Mouse (Mus musculus) liver, postnatal 0 days (tissue): ENCODE results near the gene Lef1. TPM values are rescaled to one million over a fixed set of nuclear protein-coding genes. Genes with fewer than 3 reads are reported as not detected.

ENCODE experiments used
- ATAC-seq: fragments of 200-750 bp; cut with Nextera tagmentation; 2 replicates; pipeline ENCODE4 v1.8.0; 2017; ENCODE audit warnings: mild to moderate bottlenecking, moderate library complexity
- DNase-seq: peaks from one replicate; pipeline ENCODE4 v3.0.0-alpha.2; 2016
- H3K27ac ChIP-seq: fragments of 300-500 bp; sonication (generic); 2 replicates; pipeline ENCODE4 v1.5.1; 2014; ENCODE audit warnings: antibody characterized with exemption, moderate library complexity, mild to moderate bottlenecking, low read depth
- H3K27me3 ChIP-seq: fragments of 300-500 bp; sonication (generic); 2 replicates; pipeline ENCODE4 v1.6.1; 2014; ENCODE audit warnings: low read length, control low read depth, mixed read lengths; ENCODE audit not compliant: insufficient read depth
- H3K36me3 ChIP-seq: fragments of 300-500 bp; sonication (generic); replicated peaks from 2 replicates; pipeline ENCODE4 v1.6.1; 2014; ENCODE audit warnings: mild to moderate bottlenecking, control low read depth, low read length, moderate library complexity, mixed read lengths; ENCODE audit not compliant: insufficient read depth
- H3K4me1 ChIP-seq: fragments of 300-500 bp; sonication (generic); 2 replicates; pipeline ENCODE4 v1.6.1; 2014; ENCODE audit warnings: antibody characterized with exemption, mild to moderate bottlenecking, control low read depth; ENCODE audit not compliant: insufficient read depth
- H3K4me2 ChIP-seq: fragments of 300-500 bp; sonication (generic); 2 replicates; pipeline ENCODE4 v1.6.1; 2014; ENCODE audit warnings: low read depth, mild to moderate bottlenecking, low read length, moderate library complexity, mixed read lengths
- H3K4me3 ChIP-seq: fragments of 300-500 bp; sonication (generic); 2 replicates; pipeline ENCODE4 v1.5.1; 2014; ENCODE audit warnings: low read depth, low read length
- H3K9ac ChIP-seq: fragments of 300-500 bp; sonication (generic); replicated peaks from 2 replicates; pipeline ENCODE4 v1.6.1; 2014; ENCODE audit warnings: mild to moderate bottlenecking, moderate library complexity
- H3K9me3 ChIP-seq: fragments of 300-500 bp; sonication (generic); 2 replicates; pipeline ENCODE4 v1.6.1; 2016; ENCODE audit warnings: mild to moderate bottlenecking, control low read depth, low read length, mixed read lengths
- CTCF ChIP-seq: sonication (generic); IDR thresholded peaks from 2 replicates; pipeline ENCODE4 v1.5.1; 2016; ENCODE audit warnings: antibody characterized with exemption, low read depth
- EP300 ChIP-seq: IDR thresholded peaks from 2 replicates; pipeline ENCODE4 v1.6.1; 2016; ENCODE audit warnings: antibody characterized with exemption, low read depth, mild to moderate bottlenecking
- WGBS: fragments of 180-500 bp; shearing (Covaris S2); extraction: QIAGEN DNeasy Blood & Tissue Kit; methylation state at CpG from one replicate; pipeline ENCODE4 v1.1.7; 2014; ENCODE audit not compliant: insufficient replicate concordance; 5-methylcytosine and 5-hydroxymethylcytosine counted together
- polyA plus RNA-seq: library from polyadenylated mRNA; unstranded; fragments of >200 nt; fragmentation: Nextera tagmentation; extraction: Ambion mirVana; gene quantifications from 2 replicates; pipeline ENCODE4 v1.2.1, GENCODE M21; 2015

The Lef1 gene
- polyA plus RNA-seq, 1 experiment from 2014 or later: 2.2 TPM

DNA sequence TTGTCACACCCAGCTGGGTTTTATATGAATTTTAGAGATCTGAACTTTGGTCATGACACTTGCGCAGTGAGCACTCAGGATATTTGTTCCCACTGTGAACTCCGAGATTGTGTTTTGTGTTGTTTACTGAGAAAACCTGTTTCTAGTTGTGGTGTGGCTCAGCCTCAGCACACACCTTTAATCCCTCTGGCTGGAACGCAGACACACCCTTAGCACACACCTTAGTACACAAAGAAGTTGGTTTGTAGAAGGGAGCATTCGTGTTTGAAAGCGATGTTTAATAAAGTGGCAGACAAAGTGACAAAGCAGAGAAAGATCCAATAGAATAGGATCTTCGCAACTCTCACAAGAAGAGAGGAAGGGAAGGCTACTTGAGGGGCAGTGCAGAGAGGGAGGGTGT is 150.1 kb downstream of the Lef1 start:
- H3K4me2 ChIP-seq: no peak overlapping the region
- TF ChIP-seq EP300 (no peak), CTCF (no peak)
- no peak overlapping the region for H3K27ac ChIP-seq
- no peaks in the 10 kb centered on the region; the same call in 1 of the 2 replicates for H3K4me1 ChIP-seq
- no peak overlapping the region for H3K9ac ChIP-seq
- 89% methylated on average over 6 of the region's 6 CpGs for WGBS
- no peaks in the 10 kb centered on the region for H3K27me3 ChIP-seq
- ATAC-seq (no peak), DNase-seq (no peak)
- H3K4me3 ChIP-seq: no peak overlapping the region
- 0 out of 2 replicates have a peak, but pooled peaks cover 7% of the 10 kb centered on the region for H3K36me3 ChIP-seq
- no peaks in the 10 kb centered on the region for H3K9me3 ChIP-seq

- H3K9ac ChIP-seq: no peak overlapping the region
- no peak overlapping the region for H3K4me3 ChIP-seq
- H3K36me3 ChIP-seq: peaks cover 3% of the 10 kb centered on the region; the same call in 1 of the 2 replicates
- peak overlapping the region; percentile 92 for H3K27ac ChIP-seq
- H3K27me3 ChIP-seq: no peaks in the 10 kb centered on the region
- peak; percentile 93 for ATAC-seq
- WGBS: 64% methylated on average over 15 of the region's 15 CpGs
- peak overlapping the region; percentile 33; the same call in 1 of the 2 replicates for H3K4me2 ChIP-seq
- H3K4me1 ChIP-seq: peaks cover 5% of the 10 kb centered on the region
- TF ChIP-seq CTCF (no peak), EP300 (peak; percentile 53)
- H3K9me3 ChIP-seq: no peaks in the 10 kb centered on the region
- peak; percentile 69 for DNase-seq
Measured at GRCm38 (mm10) chr3:131263766-131264486, 153.7 kb downstream of the Lef1 start.

DNA sequence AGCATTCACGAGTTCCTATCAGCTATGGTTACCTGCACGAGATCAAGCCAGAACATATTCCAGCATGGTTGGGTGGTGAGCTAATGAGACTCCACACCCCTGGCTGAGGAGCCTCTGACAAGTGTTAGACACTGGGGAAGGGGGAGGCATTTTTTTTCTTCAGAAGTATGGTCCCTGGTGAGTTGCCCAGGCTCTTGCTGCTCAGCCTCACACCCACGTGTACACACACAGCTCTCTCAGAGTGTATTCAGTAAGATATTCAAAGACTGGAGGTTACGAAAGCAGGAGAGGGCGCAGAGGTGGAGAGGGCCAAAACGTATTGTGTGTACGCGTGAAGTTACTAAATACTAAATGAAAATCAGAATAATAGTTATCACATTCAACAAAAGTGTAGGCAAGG is 155.2 kb downstream of the Lef1 start:
- 59% methylated on average over 8 of the region's 8 CpGs for WGBS
- no peak for ATAC-seq

DNA sequence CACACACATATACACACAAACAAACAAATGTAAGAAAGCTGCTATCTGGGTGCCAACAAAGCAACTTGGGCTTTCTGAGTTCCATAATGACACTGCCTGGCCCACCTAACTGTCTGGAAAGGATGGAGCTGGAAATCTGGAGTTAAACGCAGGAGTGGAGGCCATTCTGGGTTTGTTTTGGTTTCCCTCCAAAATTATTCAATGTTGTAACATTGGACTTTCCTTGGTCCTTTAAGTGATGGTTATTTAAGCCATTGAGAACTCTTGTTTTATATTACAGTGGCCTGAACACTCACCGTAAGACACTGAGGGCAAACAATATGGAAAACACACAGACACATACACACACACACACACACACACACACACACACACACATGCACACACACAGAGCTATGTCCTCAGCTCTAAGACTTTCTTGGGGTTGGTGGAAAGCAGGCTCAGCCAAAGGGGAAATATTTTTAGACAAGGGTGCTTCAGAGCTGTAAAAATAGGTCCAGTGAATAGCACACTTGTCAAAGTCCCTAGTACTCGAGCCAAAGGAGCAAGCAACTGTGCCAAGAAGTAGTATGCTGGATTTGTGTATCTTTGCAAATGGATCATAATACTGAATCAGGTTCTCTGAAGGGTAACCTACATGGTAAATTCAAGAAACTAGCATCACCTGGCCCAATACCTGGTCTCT is 156.2 kb downstream of the Lef1 start:
- no peaks in the 10 kb centered on the region for H3K27me3 ChIP-seq
- TF ChIP-seq EP300 (no peak), CTCF (no peak)
- H3K27ac ChIP-seq: peak overlapping the region; percentile 92
- no peak overlapping the region for H3K9ac ChIP-seq
- WGBS: 63% methylated on average over 3 of the region's 3 CpGs
- peaks cover 3% of the 10 kb centered on the region; the same call in 1 of the 2 replicates for H3K36me3 ChIP-seq
- no peak for ATAC-seq
- H3K4me1 ChIP-seq: peaks cover 19% of the 10 kb centered on the region
- H3K4me2 ChIP-seq: 0 out of 2 replicates have a peak overlapping the region, but pooled peaks have one; percentile 7
- no peak for DNase-seq
- H3K4me3 ChIP-seq: no peak overlapping the region
- H3K9me3 ChIP-seq: no peaks in the 10 kb centered on the region

More for the DNA sequence above, 155.2 kb downstream of the Lef1 start:
- no peaks in the 10 kb centered on the region for H3K9me3 ChIP-seq
- H3K27ac ChIP-seq: peak overlapping the region; percentile 92
- peaks cover 3% of the 10 kb centered on the region; the same call in 1 of the 2 replicates for H3K36me3 ChIP-seq
- H3K9ac ChIP-seq: no peak overlapping the region; the same call in 1 of the 2 replicates
- peaks cover 14% of the 10 kb centered on the region for H3K4me1 ChIP-seq
- no peak for DNase-seq
- no peak overlapping the region for H3K4me3 ChIP-seq
- H3K27me3 ChIP-seq: no peaks in the 10 kb centered on the region
- TF ChIP-seq EP300: no peak
- no peak for TF ChIP-seq CTCF
- no peak overlapping the region for H3K4me2 ChIP-seq

DNA sequence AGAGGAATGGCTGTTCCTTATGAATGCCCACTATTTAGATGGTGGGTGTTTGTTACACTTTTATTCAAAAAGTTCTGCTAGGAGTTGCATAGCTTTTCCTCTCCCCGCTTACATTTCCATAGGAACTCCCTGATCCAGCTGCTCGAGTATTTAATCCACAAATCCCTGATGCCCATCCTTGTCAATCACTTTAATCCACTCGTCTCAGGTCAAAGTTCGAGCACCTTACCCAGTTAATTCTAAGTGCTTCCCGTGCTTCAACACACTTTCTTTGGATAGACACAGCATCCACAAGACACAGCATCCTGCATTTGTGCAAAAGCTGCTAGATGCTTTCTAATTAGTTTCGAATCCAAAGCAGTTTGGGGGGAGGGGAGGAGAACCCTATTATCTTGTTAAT is 160.1 kb downstream of the Lef1 start:
- TF ChIP-seq CTCF: no peak
- TF ChIP-seq EP300: no peak
- H3K36me3 ChIP-seq: peaks cover 3% of the 10 kb centered on the region; the same call in 1 of the 2 replicates
- H3K9me3 ChIP-seq: no peaks in the 10 kb centered on the region
- WGBS: 61% methylated on average over 6 of the region's 6 CpGs
- peak overlapping the region; percentile 77 for H3K4me3 ChIP-seq
- H3K27me3 ChIP-seq: no peaks in the 10 kb centered on the region
- H3K27ac ChIP-seq: peak overlapping the region; percentile 95
- no peak for DNase-seq
- peak overlapping the region; percentile 27; the same call in 1 of the 2 replicates for H3K9ac ChIP-seq
- ATAC-seq: no peak
- peaks cover 23% of the 10 kb centered on the region for H3K4me1 ChIP-seq
- peak overlapping the region; percentile 87 for H3K4me2 ChIP-seq

GRCm38 (mm10) chr3:131271157-131271556 is 160.9 kb downstream of the Lef1 start:
- H3K4me2 ChIP-seq: peak overlapping the region; percentile 87
- peaks cover 3% of the 10 kb centered on the region; the same call in 1 of the 2 replicates for H3K36me3 ChIP-seq
- H3K9ac ChIP-seq: peak overlapping the region; percentile 79
- no peaks in the 10 kb centered on the region for H3K27me3 ChIP-seq
- DNase-seq (peak; percentile 82), ATAC-seq (peak; percentile 73)
- WGBS: 5% methylated on average over 8 of the region's 8 CpGs
- H3K9me3 ChIP-seq: no peaks in the 10 kb centered on the region
- H3K4me1 ChIP-seq: peaks cover 23% of the 10 kb centered on the region
- TF ChIP-seq EP300 (no peak), CTCF (peak; percentile 35)
- H3K4me3 ChIP-seq: peak overlapping the region; percentile 77
- H3K27ac ChIP-seq: peak overlapping the region; percentile 95
